Comparison of ENCODE assay signal across 9 mouse cellular contexts in genomic region chr17:47919826-47920225, GRCm38 (mm10). TPM values are rescaled to one million over a fixed set of nuclear protein-coding genes. Genes with fewer than 3 reads are reported as not detected.
DNase-seq lines count a peak whose midpoint lies in the region; ATAC-seq and TF ChIP-seq lines count a peak whose summit lies in the region.
"Had no signal": no experiment of that assay in that cellular context is flagged by ENCODE, and none has a peak within 500 bp of the region (broad histone marks: within the 10 kb centered on the region; RNA-seq: fewer than 3 reads in every experiment).

No protein-coding gene starts in this region.

- TF ChIP-seq CTCF in ES-Bruce4 (IDR thresholded peaks at IDR 0.05; ENCODE audit: low read depth, low read length): no peak
- no peak for TF ChIP-seq CTCF in thymus, adult 2 months (IDR thresholded peaks at IDR 0.05; ENCODE audit: borderline replicate concordance, control insufficient read depth, extremely low read depth, insufficient read depth, low read length, poor library complexity)

- peak; percentile 71 for DNase-seq in R1 (ENCODE audit: low read depth, low spot score)
- DNase-seq in left cerebral cortex, postnatal 25 days (ENCODE audit: low spot score in 2 of 2): no peak
- DNase-seq in thymus, adult 2 months: no peak
- no peak for DNase-seq in spleen, adult 12 weeks (ENCODE audit: low spot score)
- DNase-seq: heart, adult 11 months had no signal

- no peak for TF ChIP-seq POLR2A in ES-Bruce4 (IDR thresholded peaks at IDR 0.05; ENCODE audit: insufficient read depth, low read length)
- TF ChIP-seq POLR2A in thymus, adult 2 months (IDR thresholded peaks at IDR 0.05; ENCODE audit: control insufficient read depth, extremely low read depth, insufficient read depth, low read length, poor library complexity): no peak

- ATAC-seq in hindbrain, embryonic 13.5 days (ENCODE audit: low FRiP score): no peak
- ATAC-seq in midbrain, embryonic 13.5 days: no peak

- H3K9me3 ChIP-seq in ES-Bruce4 (replicated peaks; ENCODE audit: control insufficient read depth, insufficient read depth, low read length, poor library complexity, severe bottlenecking): no peaks in the 10 kb centered on the region
- no peaks in the 10 kb centered on the region for H3K9me3 ChIP-seq in hindbrain, embryonic 13.5 days
- no peaks in the 10 kb centered on the region for H3K9me3 ChIP-seq in midbrain, embryonic 13.5 days

- peak overlapping the region; percentile 37 for H3K4me2 ChIP-seq in hindbrain, embryonic 13.5 days
- H3K4me2 ChIP-seq in midbrain, embryonic 13.5 days (replicated peaks): peak overlapping the region; percentile 93

- intact Hi-C loops in left cerebral cortex, postnatal 25 days (cut with DNase I): no loop called here

- WGBS in hindbrain, embryonic 13.5 days: 19% methylated on average over 5 of the region's 5 CpGs
- WGBS in midbrain, embryonic 13.5 days: 28% methylated on average over 5 of the region's 5 CpGs
- 92% methylated on average over 5 of the region's 5 CpGs for WGBS in thymus, adult 2 months

- H3K4me3 ChIP-seq in ES-Bruce4 (ENCODE audit: low read depth, low read length): no peak overlapping the region
- H3K4me3 ChIP-seq in hindbrain, embryonic 13.5 days: no peak overlapping the region
- no peak overlapping the region for H3K4me3 ChIP-seq in midbrain, embryonic 13.5 days (replicated peaks)
- H3K4me3 ChIP-seq in thymus, adult 2 months (ENCODE audit: control insufficient read depth, insufficient read depth, low read length): no peak overlapping the region
- H3K4me3 ChIP-seq: myocyte had no signal

- H3K27ac ChIP-seq in ES-Bruce4 (ENCODE audit: insufficient read depth, low read length): peak overlapping the region; percentile 68
- no peak overlapping the region; the same call in 1 of the 2 replicates for H3K27ac ChIP-seq in hindbrain, embryonic 13.5 days
- no peak overlapping the region for H3K27ac ChIP-seq in midbrain, embryonic 13.5 days
- H3K27ac ChIP-seq in thymus, adult 2 months (ENCODE audit: control insufficient read depth, insufficient read depth, low read length): no peak overlapping the region

- H3K9ac ChIP-seq in ES-Bruce4 (ENCODE audit: low read depth, poor library complexity, severe bottlenecking): no peak overlapping the region
- peak overlapping the region; percentile 43; the same call in 1 of the 2 replicates for H3K9ac ChIP-seq in hindbrain, embryonic 13.5 days
- 0 out of 2 replicates have a peak overlapping the region, but pooled peaks have one; percentile 21 for H3K9ac ChIP-seq in midbrain, embryonic 13.5 days (replicated peaks)

- no peak for TF ChIP-seq EP300 in ES-Bruce4 (IDR thresholded peaks at IDR 0.05; ENCODE audit: insufficient read depth, low read depth, low read length)

- peaks cover 13% of the 10 kb centered on the region for H3K4me1 ChIP-seq in ES-Bruce4 (ENCODE audit: control insufficient read depth, insufficient read depth, low read length)
- H3K4me1 ChIP-seq in hindbrain, embryonic 13.5 days (replicated peaks): peaks cover 74% of the 10 kb centered on the region
- H3K4me1 ChIP-seq in midbrain, embryonic 13.5 days (replicated peaks): peaks cover 89% of the 10 kb centered on the region
- peaks cover 19% of the 10 kb centered on the region for H3K4me1 ChIP-seq in thymus, adult 2 months (replicated peaks; ENCODE audit: control insufficient read depth, insufficient read depth, low read length)

- no peaks in the 10 kb centered on the region; the same call in 1 of the 2 replicates for H3K27me3 ChIP-seq in ES-Bruce4 (ENCODE audit: control insufficient read depth, insufficient read depth, low read length, poor library complexity, severe bottlenecking)
- peaks cover 81% of the 10 kb centered on the region for H3K27me3 ChIP-seq in hindbrain, embryonic 13.5 days
- peaks cover 22% of the 10 kb centered on the region; the same call in 1 of the 2 replicates for H3K27me3 ChIP-seq in midbrain, embryonic 13.5 days
- no peaks in the 10 kb centered on the region for H3K27me3 ChIP-seq in thymus, adult 2 months (ENCODE audit: control insufficient read depth, insufficient read depth, low read length)

- 0 out of 2 replicates have a peak, but pooled peaks cover 2% of the 10 kb centered on the region for H3K36me3 ChIP-seq in ES-Bruce4 (ENCODE audit: control insufficient read depth, insufficient read depth, low read length, poor library complexity, severe bottlenecking)
- H3K36me3 ChIP-seq in hindbrain, embryonic 13.5 days: no peaks in the 10 kb centered on the region
- H3K36me3 ChIP-seq in midbrain, embryonic 13.5 days: no peaks in the 10 kb centered on the region
- H3K36me3 ChIP-seq in thymus, adult 2 months (ENCODE audit: control insufficient read depth, insufficient read depth, low read length): no peaks in the 10 kb centered on the region

RNA-seq across cellular contexts. Expression of gene Foxp4, which starts 4.6 kb away (rescaled TPM):
- polyA plus RNA-seq in ES-Bruce4 (2011; ENCODE audit: insufficient read depth, insufficient read length, low read depth, missing spikeins): 44.2 and 52.3 TPM in 2 replicates
- polyA plus RNA-seq in hindbrain, embryonic 13.5 days (2015; fragmentation: Nextera tagmentation; extraction: Ambion mirVana): 19.6 and 19.9 TPM in 2 replicates
- polyA plus RNA-seq in midbrain, embryonic 13.5 days (2015; fragmentation: Nextera tagmentation; extraction: Ambion mirVana): 16.0 and 25.2 TPM in 2 replicates
- total RNA-seq in left cerebral cortex, postnatal 25 days (2021): 10 to 100 TPM; 41.3 to 42.7 TPM
- polyA plus RNA-seq in thymus, adult 2 months (2012; rRNA removed): 194 and 212 TPM in 2 replicates
